Mouse (Mus musculus) heart, adult 2 months (tissue): ENCODE data around the gene Fndc3b. TPM values are rescaled to one million over a fixed set of nuclear protein-coding genes. Genes with fewer than 3 reads are reported as not detected.

Experiments
- DNase-seq, 2 experiments: peaks; one replicate each; pipeline ENCODE4 v3.0.0; 2021
- H3K27ac ChIP-seq: fragments of 200-600 bp; 2 replicates; pipeline ENCODE4 v1.8.1; 2022
- H3K27me3 ChIP-seq: fragments of 200-500 bp; 2 replicates; pipeline ENCODE4 v1.6.1; 2012; ENCODE audit warnings: mild to moderate bottlenecking, low read length, inconsistent platforms, mixed read lengths; ENCODE audit not compliant: control insufficient read depth, insufficient read depth
- H3K36me3 ChIP-seq: fragments of 200-500 bp; 2 replicates; pipeline ENCODE4 v1.6.1; 2012; ENCODE audit warnings: low read length, inconsistent platforms; ENCODE audit not compliant: control insufficient read depth, insufficient read depth
- H3K4me1 ChIP-seq: fragments of 200-500 bp; 2 replicates; pipeline ENCODE4 v1.6.1; 2011; ENCODE audit warnings: low read length; ENCODE audit not compliant: control insufficient read depth, insufficient read depth
- H3K4me3 ChIP-seq: fragments of 200-600 bp; 2 replicates; pipeline ENCODE4 v1.8.1; 2022
- H3K79me2 ChIP-seq: fragments of 200-500 bp; replicated peaks from 2 replicates; pipeline ENCODE4 v1.6.1; 2012; ENCODE audit warnings: mild to moderate bottlenecking, inconsistent platforms, low read length, moderate library complexity, mixed read lengths; ENCODE audit not compliant: control insufficient read depth, insufficient read depth
- H3K9ac ChIP-seq: fragments of 200-500 bp; 2 replicates; pipeline ENCODE4 v1.6.1; 2012; ENCODE audit warnings: low read depth, mild to moderate bottlenecking, control low read depth, inconsistent platforms, low read length, mixed read lengths
- CTCF ChIP-seq: fragments of 200-600 bp; IDR thresholded peaks from 2 replicates; pipeline ENCODE4 v1.8.1; 2022; ENCODE audit warnings: antibody characterized with exemption, mild to moderate bottlenecking, moderate library complexity
- EP300 ChIP-seq: fragments of 200-500 bp; IDR thresholded peaks from 2 replicates; pipeline ENCODE4 v1.6.1; 2011; ENCODE audit warnings: low read depth, low read length, control low read depth; ENCODE audit not compliant: insufficient read depth
- POLR2A ChIP-seq: fragments of 200-500 bp; IDR thresholded peaks from 2 replicates; pipeline ENCODE4 v1.6.1; 2011; ENCODE audit warnings: mild to moderate bottlenecking, low read depth, low read length, control low read depth; ENCODE audit not compliant: insufficient read depth
- WGBS: fragments of 180-500 bp; shearing (Covaris S2); methylation state at CpG from one replicate; pipeline ENCODE4 v1.1.7; 2018; 5-methylcytosine and 5-hydroxymethylcytosine counted together
- intact Hi-C: fragments of 180-260 bp; cut with DNase I; formaldehyde crosslinking; loops from one replicate; pipeline ENCODE4 v1.15.1; 2025
- polyA plus RNA-seq: library from polyadenylated mRNA; depleted of rRNA; stranded (reverse); fragments of >200 nt; gene quantifications from 2 replicates; pipeline ENCODE4 v1.2.3, GENCODE M21; 2012
- total RNA-seq, 2 experiments: library from RNA; stranded (reverse); gene quantifications; 2 replicates each; pipeline ENCODE4 v1.2.3; 2021

Fndc3b gene
- total and polyA plus RNA-seq, 3 experiments: 15.3 to 57.4 (median 52.1) TPM

GRCm38 (mm10) chr3:27689149-27689865, 21.8 kb downstream of the Fndc3b start:
- intact Hi-C loops: no loop called here
- peak; percentile 77 to 79 for DNase-seq
- TF ChIP-seq CTCF (no peak), EP300 (no peak), POLR2A (no peak)
- peaks cover 7% of the 10 kb centered on the region; the same call in 1 of the 2 replicates for H3K79me2 ChIP-seq
- H3K4me3 ChIP-seq: no peak overlapping the region
- WGBS: 41% methylated on average over 12 of the region's 12 CpGs
- H3K27me3 ChIP-seq: no peaks in the 10 kb centered on the region
- H3K4me1 ChIP-seq: peaks cover 30% of the 10 kb centered on the region
- H3K36me3 ChIP-seq: peaks cover 2% of the 10 kb centered on the region; the same call in 1 of the 2 replicates
- no peak overlapping the region for H3K9ac ChIP-seq
- H3K27ac ChIP-seq: peak overlapping the region; percentile 59

GRCm38 (mm10) chr3:27686732-27687491, 24.2 kb downstream of the Fndc3b start:
- TF ChIP-seq POLR2A (no peak), EP300 (no peak), CTCF (no peak)
- H3K27me3 ChIP-seq: no peaks in the 10 kb centered on the region
- H3K27ac ChIP-seq: no peak overlapping the region
- peaks cover 6% of the 10 kb centered on the region; the same call in 1 of the 2 replicates for H3K36me3 ChIP-seq
- H3K4me1 ChIP-seq: peaks cover 30% of the 10 kb centered on the region
- no peak for DNase-seq
- H3K9ac ChIP-seq: no peak overlapping the region
- WGBS: 57% methylated on average over 19 of the region's 19 CpGs
- peaks cover 3% of the 10 kb centered on the region; the same call in 1 of the 2 replicates for H3K79me2 ChIP-seq
- H3K4me3 ChIP-seq: no peak overlapping the region
- intact Hi-C loops: no loop called here

- 91% methylated on average over 14 of the region's 14 CpGs for whole genome bisulfite sequencing
- H3K27ac ChIP-seq: no peak overlapping the region
- H3K79me2 ChIP-seq: peaks cover 3% of the 10 kb centered on the region; the same call in 1 of the 2 replicates
- H3K4me3 ChIP-seq: no peak overlapping the region
- no peak overlapping the region for H3K9ac ChIP-seq
- H3K27me3 ChIP-seq: no peaks in the 10 kb centered on the region
- intact Hi-C loops: no loop called here
- no peak for DNase-seq
- H3K36me3 ChIP-seq: peaks cover 6% of the 10 kb centered on the region
- H3K4me1 ChIP-seq: peaks cover 25% of the 10 kb centered on the region
- TF ChIP-seq EP300 (no peak), POLR2A (no peak), CTCF (no peak)
These were observed 25.4 kb downstream of the Fndc3b start for GRCm38 (mm10) chr3:27685650-27686208.

GRCm38 (mm10) chr3:27685134-27685533, 26.0 kb downstream of the Fndc3b start:
- Histone ChIP-seq H3K79me2 (peaks cover 1% of the 10 kb centered on the region; the same call in 1 of the 2 replicates), H3K27ac (no peak overlapping the region), H3K9ac (no peak overlapping the region), H3K4me3 (no peak overlapping the region), H3K27me3 (no peaks in the 10 kb centered on the region), H3K4me1 (peaks cover 20% of the 10 kb centered on the region), H3K36me3 (peaks cover 6% of the 10 kb centered on the region)
- 86% methylated on average over 6 of the region's 6 CpGs for WGBS
- intact Hi-C loops: no loop called here
- DNase-seq: no peak
- TF ChIP-seq POLR2A: no peak
- no peak for TF ChIP-seq EP300

GRCm38 (mm10) chr3:27683374-27683773, 27.7 kb downstream of the Fndc3b start:
- Histone ChIP-seq H3K4me1 (peaks cover 9% of the 10 kb centered on the region), H3K4me3 (no peak overlapping the region), H3K27ac (no peak overlapping the region), H3K79me2 (peaks cover 3% of the 10 kb centered on the region), H3K36me3 (peaks cover 4% of the 10 kb centered on the region), H3K27me3 (no peaks in the 10 kb centered on the region), H3K9ac (no peak overlapping the region)
- no peak for DNase-seq
- 7% methylated on average over 4 of the region's 4 CpGs for WGBS
- no peak for TF ChIP-seq EP300
- TF ChIP-seq POLR2A: no peak
- no peak for TF ChIP-seq CTCF
- intact Hi-C loops: no loop called here
